Mouse (Mus musculus) adrenal gland, postnatal 36 days (tissue): ENCODE results near the gene Acyp1. TPM values are rescaled to one million over a fixed set of nuclear protein-coding genes. Genes with fewer than 3 reads are reported as not detected.

Experiments
- DNase-seq, 2 experiments: peaks; one replicate each; pipeline ENCODE4 v3.0.0; 2021; ENCODE audit warnings: mixed read lengths in 1 of 2
- long read RNA-seq, 2 experiments: library from polyadenylated mRNA; stranded (forward); transcript quantifications; one replicate each; pipeline ENCODE4 v2.0.0; 2021; ENCODE audit warnings: borderline sequencing depth in 2 of 2
- total RNA-seq, 2 experiments: library from RNA; stranded (reverse); gene quantifications; 2 replicates each; pipeline ENCODE4 v1.2.3; 2021

Gene Acyp1
- 10 to 100 TPM; 28.4 to 37.7 TPM for total RNA-seq
- long read RNA-seq, experiment 1, transcript Acyp1-201 (3 exons, 648 nt), result major isoform, 30 of 38 reads
- long read RNA-seq, experiment 1, partial matches to known transcripts, result 0 of 38 reads
- long read RNA-seq, experiment 1, other reads (novel, unspliced or antisense), result 7 of 38 reads
- long read RNA-seq, experiment 2, transcript Acyp1-201 (3 exons, 648 nt), result major isoform, 7 of 8 reads
- long read RNA-seq, experiment 2, partial matches to known transcripts, result 1 of 8 reads
- long read RNA-seq, experiment 2, other reads (novel, unspliced or antisense), result 0 of 8 reads

DNA sequence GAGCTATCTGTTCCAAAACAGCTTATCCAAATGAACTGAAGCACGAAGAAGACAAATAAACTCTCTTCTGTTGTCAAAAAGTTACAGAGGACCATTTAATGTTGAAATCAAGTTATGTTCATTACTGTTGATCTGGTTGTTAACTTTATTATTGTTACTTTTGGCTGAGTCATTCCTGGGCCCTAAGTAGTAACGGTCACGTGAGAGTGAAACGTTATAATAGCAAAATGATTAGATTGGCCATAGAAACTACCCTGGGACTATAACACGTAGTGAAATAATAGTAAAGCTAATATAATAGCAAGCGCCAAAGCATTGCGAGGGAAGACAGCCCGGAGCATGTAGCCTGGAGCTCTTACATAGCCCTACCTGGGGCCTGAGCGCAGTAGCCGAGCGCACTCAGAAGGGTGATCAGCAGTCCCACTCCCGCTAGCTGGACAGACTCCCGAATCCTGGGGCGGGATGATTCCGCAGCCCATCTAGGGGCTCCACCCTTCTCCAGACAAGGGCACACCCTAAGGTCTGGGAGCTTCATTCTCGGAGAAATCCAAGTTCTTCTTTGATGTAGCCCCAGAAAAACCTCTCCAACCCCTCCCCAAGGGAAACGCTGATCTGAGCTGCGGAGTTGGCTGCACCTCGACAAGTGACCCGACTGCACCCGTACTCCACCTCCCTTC lies at the start of gene Acyp1:
TSS of gene Acyp1 (minus strand) at position 630 of the 677 bp plus-strand sequence.
- DNase-seq, result peak; percentile 49 to 57

DNA sequence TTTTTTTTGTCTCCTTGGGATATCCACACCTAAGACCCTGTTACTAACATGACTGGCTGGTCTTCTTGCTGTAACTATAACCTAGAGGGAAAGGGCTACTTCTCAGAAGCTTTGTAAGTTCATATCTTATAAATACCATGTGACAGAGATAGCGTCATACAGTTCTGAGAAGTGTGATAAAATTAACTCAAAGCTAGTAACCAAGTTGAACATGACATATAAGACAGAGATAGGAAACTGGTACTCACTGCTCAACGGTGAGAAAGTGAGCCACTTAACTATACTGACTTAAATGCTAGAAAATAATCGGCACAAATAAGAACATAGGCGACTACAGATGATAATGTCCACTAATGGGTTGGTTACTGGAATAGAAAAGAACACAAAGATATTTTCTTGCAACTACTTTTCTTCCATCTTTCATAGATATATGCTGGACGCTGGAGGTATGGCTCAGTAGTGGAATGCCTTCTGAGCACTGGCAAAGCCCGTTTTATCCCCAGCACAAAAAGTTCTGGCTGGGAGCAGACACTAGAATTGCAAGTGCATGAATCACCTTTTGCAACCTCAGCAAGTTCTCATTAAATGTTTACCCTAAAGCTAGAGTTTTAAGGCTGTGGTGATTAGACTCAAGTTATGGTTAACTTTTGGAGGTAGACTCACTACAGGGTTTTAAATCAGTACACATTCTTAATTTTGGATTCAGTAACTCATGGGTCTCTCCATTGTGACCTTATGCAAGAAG lies 49.5 kb upstream of the Acyp1 start:
- DNase-seq, result no peak

DNA sequence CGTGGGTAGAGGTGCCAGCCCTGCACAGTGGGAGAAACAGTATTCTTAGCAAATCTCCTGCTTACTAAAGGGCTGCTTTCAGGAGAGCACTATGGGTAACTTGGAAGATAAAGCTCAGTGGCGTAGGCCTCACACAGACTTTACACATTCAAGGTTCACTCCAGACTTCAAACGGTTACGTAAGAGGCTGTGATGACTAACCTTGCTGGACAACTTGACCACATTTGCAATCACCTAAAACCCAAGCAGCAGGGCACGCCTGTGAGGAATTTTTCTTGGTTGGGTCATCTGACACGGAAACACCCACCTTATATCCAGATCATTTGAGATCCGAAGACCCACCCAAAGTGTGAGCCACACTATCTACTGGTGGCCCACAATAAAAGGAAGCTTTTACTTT lies 41.9 kb upstream of the Acyp1 start:
- DNase-seq, result peak; percentile 53 to 59

DNA sequence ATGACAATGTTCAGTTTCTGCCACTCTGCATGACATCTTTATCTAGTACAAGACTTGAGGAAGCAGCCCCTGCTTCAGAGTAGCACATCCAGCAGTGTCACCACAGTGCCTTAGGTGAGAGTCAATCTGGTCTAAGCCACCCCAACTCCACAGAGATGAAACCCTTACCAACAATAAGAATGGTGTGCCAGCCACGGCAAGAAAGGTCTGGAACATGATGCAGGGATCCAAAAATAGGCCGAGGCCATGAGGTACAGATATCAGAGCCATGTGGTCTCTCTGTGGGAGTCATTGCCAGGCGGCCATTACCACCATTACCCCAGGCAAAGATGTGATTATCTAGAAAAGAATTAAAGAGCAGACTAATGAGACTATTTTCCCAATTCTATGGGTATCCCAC lies 20.4 kb upstream of the Acyp1 start:
- DNase-seq, result no peak

DNA sequence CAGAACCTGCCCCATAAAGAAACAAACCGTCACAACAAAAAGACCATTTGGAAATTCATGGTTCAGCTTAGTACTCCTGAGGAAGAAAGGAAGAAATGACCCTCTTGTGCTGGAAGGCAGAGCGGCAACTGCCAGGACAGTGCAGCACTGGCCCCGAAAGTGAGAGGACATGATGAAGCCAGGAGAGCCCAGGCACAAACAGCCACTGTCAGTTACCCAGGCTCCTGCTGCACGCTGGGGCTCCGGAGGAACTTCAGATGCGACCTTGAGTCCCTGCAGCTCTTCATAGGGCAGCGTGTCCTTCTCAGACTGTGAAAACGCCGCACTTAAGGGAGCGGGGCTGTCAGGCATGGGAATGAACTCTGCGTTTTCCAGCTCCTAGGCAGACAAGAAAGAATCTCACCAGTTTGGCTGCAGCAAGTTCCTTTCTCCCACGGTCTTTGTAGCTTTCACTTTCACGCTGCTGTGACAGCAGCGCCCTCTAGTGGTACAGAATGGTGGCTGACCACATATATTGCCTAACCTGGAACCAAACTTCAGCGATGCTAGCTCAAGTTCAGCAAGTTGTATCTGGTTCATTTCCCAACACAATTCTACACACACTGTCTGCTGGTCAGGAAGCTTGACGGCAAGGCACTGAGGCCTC lies 17.1 kb upstream of the Acyp1 start:
- peak; percentile 84 to 85 for DNase-seq

DNA sequence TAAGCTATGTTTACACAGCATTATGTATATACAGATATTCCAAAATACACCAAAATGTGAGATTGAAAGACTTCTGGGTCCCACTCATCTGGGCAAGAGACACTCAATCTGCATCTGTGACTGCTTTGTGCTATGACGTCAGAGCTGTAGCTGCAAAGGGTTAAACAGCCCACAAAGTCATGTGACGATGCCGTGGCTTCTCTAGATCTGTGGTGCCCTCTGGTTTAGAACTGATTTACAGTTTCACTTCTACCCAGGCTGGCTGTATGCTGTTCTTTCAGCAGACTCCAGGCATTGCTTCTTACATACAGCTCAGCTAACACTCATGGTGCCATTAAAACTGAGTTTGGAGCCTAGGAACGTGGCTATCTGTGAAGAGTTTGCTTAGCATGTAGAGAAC lies 16.5 kb upstream of the Acyp1 start:
- no peak for DNase-seq

DNA sequence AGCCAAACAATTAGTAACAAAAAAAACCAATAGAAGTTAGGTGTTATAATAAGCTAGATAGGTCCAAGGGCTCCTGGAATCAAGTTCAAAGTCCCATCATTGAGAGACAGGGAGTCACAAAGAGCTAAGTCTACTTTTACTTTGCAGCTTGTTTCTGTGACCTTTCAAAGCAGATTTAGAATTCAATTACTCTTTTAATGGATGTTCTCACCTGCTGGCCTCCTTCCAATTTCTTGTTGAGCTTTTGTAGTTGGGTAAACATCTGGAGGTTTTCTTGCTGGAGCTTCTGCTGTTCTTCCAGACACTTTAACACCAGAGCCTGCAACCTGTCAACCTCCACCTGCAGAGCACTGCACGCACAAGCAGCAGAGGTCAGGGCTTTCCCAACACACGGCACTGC lies 15.0 kb upstream of the Acyp1 start:
- no peak for DNase-seq

DNA sequence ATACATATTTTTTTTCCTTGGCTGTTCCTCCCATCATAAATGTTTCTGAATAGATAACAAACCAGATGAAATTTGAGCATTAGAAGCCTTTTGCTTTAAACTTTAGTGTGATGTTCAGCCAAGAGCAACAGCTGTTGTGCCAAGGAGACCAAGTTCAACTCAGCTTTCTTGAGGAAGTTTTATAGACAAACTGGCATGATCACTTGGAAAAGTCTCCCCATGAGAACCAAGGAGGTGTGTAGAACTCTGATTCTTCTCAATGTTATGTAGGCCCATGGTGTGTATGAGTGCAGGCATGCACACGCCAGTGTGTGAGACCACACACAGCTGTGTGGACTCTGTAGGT lies 10.6 kb upstream of the Acyp1 start:
- no peak for DNase-seq

DNA sequence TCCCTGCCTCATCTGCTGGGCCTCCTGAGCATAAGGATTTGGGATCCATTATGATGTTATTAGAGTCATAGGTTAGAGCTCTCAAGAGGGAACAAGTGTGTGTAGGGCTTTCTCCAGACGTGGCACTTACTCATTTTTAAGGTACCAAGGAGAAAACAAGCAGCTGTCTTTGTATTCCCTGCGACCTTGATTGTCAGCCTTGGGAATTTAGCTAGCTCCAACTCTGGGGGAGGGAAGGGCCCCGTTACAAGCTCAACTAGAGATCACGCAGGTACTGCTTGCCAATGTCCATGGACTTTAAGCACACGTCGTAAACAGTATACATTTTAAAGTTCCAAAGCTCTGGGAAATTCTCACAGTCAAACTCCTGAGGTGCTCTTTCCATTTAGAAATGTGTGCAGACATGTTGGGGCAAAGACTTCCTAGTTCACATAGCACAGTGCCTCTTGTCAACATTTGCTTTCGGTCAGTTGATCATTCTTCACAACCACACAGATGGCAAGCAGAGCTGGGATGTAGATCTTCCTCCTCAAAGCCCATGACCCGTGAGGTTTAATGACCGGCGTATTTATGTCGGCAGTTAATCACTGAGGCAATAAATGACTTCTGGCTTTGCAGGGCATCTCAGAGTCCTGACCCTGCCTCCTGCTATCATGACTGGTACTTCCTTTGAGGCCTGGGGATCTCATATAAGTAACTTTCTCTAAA lies 10.0 kb upstream of the Acyp1 start:
- peak in 1 of 2 experiments; percentile 34 for DNase-seq

DNA sequence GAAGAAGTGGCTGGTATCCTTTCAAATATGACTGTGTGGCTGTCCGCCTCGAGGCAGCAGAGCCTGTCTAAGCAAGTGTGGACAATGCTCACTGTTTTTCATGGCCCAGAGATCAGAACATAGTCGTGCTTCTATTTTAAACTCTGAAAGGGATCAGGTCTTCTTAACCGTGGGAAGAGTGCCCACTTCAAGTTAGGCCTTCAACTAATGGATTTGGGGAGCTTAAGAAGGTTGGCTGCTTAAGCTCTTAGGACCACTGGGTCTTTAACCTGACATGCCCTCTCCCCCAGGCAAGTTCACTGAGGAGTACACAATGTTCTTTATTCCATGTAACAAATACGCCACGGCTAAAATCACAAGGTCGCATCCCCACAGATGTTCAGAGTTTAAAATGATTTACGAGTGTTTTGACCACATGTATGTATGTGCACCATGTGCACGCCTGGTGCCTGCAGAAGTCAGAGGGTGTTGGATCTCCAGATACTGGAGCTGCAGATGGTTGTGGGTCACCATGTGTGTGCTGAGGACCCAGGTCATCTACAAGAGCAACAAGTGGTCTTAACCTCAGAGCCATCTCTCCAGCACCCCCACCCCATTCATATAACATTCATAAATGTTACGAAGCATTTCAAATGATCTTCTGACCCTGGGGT lies 9.2 kb upstream of the Acyp1 start:
- no peak for DNase-seq

DNA sequence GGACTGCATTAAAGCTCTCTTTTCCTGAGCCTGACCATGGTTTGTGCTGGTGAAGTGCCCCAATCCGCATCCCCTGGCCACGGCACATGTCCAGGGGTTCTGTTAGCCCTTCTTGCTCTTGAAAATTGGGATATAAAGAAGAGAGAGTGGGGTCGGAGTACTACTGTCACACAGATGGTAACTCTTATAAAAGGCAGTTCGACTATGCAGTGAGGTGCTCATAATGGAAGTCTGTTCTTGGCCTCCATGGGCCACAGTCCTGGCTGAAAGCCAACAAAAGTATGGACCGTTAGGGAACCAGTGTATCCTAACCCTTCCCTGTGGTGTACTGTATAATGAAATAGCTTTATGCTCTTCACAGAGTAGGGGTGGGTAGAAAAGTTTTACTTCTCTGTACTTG lies 8.7 kb upstream of the Acyp1 start:
- DNase-seq, result no peak

DNA sequence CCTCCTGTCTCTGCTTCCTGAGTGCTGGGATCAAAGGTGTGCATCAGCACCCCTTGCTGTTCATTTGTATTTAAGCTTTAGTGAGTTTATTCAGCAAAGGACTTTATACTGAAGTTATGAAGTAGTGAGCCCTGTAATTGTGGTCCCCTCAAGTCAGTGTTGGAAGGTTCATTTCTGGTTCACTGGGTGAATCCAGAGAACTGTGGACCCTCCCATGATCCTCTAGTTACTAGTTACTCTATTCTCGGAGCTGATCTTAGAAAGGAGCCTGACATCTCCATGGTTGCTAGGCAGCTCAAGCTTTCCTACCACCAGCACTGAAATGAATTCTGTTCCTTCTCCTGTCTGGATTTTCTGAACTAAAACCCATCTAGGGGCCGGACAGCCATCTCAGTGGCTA lies 7.3 kb upstream of the Acyp1 start:
- DNase-seq, result no peak

DNA sequence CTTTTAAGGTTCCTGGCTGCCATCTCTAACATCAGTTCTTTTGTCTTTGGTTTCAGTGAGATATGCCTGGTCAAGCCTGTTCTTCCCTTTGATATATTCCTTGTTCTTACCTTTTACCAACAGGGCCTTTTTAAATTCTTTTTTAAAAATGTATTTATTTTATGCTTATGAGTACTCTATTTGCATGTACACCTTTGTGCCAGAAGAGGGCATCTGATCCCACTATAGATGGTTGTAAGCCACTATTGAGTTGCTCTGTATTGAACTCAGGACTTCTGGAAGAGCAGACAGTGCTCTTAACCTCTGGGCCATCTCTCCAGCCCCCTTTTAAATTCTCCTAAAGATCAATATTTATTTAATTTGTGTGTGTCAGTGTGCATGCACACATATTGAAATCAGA lies 4.7 kb upstream of the Acyp1 start:
- no peak for DNase-seq

DNA sequence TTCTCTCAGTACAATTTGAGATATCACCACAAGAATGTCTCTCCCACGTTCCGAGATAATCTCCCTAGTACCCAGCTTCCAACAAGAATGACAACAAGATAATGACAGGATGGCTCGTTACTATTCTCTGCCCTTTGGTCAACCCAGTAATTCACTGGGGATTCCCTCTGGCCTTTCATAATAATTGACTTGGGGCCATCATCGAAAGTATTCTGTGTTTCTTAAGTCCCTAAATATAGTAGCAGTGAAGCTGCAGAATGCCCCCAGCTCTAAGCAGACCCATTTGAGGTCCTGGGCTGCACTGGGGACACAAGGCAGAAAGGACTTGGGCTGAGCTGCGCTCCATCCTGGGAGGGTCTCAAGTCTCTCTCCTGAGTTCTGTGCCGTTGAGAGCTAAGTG lies 4.0 kb upstream of the Acyp1 start:
- DNase-seq, result no peak

DNA sequence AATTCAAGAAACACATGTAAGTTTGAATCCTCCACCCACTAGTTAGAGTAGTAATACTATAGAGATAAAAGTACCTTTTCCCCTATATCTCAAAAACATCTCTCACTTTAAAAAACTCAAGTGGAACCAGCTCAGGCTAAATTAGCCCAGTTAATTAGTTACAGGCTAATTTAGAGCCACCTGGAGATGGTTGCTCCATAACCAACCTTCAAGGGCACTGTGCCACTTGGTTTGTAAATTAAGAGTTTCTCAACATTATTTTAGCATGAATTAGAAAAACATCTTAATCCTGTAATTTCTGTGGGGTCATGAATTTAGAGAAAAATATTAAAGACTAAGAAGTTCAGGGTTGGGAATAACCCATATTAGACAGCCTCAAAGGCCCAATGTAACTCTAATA lies 3.3 kb upstream of the Acyp1 start:
- DNase-seq, result no peak

DNA sequence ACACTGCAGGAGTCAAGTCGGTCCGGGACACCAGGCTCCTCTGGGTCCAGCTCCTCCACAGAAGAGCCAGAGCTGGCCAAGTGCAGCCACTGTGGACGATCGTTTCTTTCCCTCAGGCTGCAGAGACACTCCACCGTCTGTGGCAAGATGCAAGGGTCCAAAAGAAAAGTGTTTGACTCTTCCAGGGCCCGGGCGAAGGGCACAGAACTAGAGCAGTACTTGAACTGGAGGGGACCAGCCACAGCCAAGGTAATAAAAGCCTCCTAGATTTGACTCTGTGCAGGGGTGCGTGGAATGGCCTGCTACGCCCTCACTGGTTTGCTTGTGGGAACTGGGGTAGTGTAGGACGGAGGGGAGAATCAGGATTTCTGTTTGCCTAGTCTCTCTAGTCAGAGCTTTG lies 2.4 kb upstream of the Acyp1 start:
- DNase-seq, result no peak

DNA sequence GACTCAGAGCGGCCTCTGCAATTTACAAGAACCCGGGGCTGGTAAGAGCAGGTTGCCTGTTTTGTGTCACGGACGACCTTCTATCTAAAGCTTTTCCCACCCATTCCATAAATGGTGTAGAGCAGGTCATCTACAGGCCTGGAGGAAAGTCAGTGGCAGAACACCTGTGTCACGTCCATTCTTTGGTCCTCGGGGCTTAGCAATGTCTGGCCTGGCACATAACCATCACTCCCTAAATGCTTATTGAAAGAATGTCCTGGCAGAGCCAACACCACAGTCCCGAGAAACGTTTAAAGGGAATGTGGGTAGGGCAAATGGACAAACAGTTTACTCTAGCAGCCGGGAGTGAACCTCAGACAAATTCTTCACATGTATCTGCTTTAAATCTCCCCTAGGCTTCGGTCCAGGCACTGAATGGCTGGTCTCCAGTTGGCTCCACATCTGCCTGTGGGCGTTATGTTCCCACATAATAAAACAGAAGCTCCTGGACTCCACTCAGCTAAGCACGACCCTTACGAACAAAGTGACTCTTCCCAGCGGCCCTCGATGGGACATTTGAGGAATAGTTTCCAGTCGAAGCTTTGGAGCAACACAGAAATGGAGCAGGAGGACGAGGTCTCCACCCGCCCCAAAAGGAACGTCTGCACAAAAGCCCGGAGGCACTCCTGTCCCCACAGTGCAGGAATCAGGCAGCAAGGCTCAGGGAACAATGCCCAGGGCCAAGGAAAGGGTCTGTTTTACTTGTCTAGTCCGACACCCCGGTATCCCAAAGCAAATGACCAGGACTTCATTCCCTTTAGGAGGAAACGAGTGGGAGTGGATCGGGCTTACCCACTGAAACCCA lies 1.1 kb upstream of the Acyp1 start:
- DNase-seq, result no peak

DNA sequence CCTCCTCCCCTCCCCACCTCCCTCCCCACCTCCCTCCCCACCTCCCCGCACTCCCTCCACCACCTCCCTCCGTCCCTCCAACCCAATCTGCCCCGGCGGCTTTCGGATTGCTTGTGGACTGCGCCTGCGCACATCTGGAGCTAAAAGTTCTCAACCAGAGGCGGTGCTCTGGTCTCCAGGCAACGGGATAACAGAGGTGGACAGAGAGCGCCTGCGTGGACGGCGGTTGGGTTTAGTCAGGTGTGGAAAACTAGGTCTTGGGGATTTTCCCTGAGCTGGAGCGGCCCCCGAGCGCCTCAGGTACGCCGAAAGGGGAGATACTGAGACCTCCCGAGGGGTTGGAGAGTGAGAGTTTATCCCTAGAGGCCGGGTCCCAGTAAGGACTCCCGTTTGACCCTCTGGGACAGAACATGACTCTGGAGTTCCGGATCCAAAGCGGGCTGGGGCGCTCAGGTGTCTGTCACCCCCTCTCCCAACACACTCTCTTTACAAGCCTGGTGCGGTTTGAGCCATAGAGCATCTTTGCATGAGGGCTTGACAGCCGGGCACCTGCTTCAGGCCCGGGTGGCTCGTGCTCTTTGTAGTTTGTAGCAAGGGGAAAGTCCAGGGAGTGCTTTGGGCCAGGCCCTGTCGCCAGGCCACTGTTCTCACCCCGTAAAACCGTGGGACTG lies 383 bp upstream of the Acyp1 start, which contains the start of gene Zc2hc1c:
TSS of gene Zc2hc1c (plus strand) at position 106 of the 671 bp plus-strand sequence.
- peak; percentile 92 to 94 for DNase-seq

DNA sequence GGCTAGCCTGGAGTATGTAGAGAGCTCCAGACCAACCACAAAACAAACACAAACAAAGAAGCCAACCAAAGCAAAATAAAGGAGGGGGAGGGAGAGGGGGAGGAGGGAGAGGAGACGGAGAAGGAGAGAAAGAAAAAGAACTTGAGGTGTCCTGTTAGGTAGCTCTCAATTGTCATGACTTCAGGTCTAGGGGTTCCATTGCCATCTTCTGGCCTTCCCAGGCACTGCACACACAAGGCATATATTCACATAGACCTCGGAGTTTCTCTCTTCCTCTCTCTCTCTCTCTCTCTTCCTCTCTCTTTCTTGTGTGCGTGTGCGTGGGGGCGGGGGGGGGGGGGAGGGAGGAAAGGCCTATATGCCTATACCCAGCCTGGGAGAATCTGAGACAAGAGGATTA lies 1.3 kb downstream of the Acyp1 start:
- DNase-seq, result no peak

DNA sequence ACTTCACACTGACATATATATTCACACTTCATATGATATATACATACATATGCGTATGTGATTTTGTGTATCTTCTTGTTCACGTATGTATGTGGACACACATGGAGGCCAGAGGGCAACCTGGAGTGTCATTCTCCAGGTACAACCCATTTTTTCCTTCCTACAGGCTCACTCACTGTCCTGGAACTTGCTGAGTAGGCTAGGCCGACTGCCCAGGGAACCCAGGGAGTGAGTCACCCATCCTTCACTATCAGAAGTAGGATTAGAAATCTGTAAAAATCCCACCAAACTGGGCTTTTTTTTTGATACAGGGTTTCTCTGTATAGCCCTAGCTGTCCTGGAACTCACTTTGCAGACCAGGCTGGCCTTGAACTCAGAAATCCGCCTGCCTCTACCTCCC lies 3.2 kb downstream of the Acyp1 start:
- peak in 1 of 2 experiments; percentile 51 for DNase-seq
